Mouse (Mus musculus) heart, embryonic 15.5 days (tissue): ENCODE data around the gene Cers6. TPM values are rescaled to one million over a fixed set of nuclear protein-coding genes. Genes with fewer than 3 reads are reported as not detected.

Source experiments
- ATAC-seq: fragments of 200-750 bp; cut with Nextera tagmentation; replicated peaks from 2 replicates; pipeline ENCODE4 v1.8.0; 2017; ENCODE audit warnings: low read depth, moderate TSS enrichment; ENCODE audit not compliant: insufficient number of reproducible peaks, insufficient read depth, low FRiP score
- H3K27ac ChIP-seq: fragments of 300-500 bp; sonication (generic); 2 replicates; pipeline ENCODE4 v1.5.1; 2015; ENCODE audit warnings: mild to moderate bottlenecking, inconsistent platforms
- H3K27me3 ChIP-seq: fragments of 300-500 bp; sonication (generic); 2 replicates; pipeline ENCODE4 v1.6.1; 2015; ENCODE audit warnings: inconsistent platforms
- H3K36me3 ChIP-seq: fragments of 300-500 bp; sonication (generic); 2 replicates; pipeline ENCODE4 v1.6.1; 2015; ENCODE audit warnings: mild to moderate bottlenecking, inconsistent platforms
- H3K4me1 ChIP-seq: fragments of 300-500 bp; sonication (generic); replicated peaks from 2 replicates; pipeline ENCODE4 v1.6.1; 2015; ENCODE audit warnings: inconsistent platforms
- H3K4me2 ChIP-seq: fragments of 300-500 bp; sonication (generic); 2 replicates; pipeline ENCODE4 v1.6.1; 2015; ENCODE audit warnings: inconsistent platforms, mild to moderate bottlenecking, moderate library complexity
- H3K4me3 ChIP-seq: fragments of 300-500 bp; sonication (generic); 2 replicates; pipeline ENCODE4 v1.5.1; 2015; ENCODE audit warnings: mild to moderate bottlenecking, inconsistent platforms
- H3K9ac ChIP-seq: fragments of 300-500 bp; sonication (generic); 2 replicates; pipeline ENCODE4 v1.6.1; 2015; ENCODE audit warnings: mild to moderate bottlenecking, inconsistent platforms
- H3K9me3 ChIP-seq: fragments of 300-500 bp; sonication (generic); replicated peaks from 2 replicates; pipeline ENCODE4 v1.6.1; 2016; ENCODE audit warnings: inconsistent platforms
- WGBS: fragments of 180-500 bp; shearing (Covaris S2); methylation state at CpG from one replicate; pipeline ENCODE4 v1.1.7; 2015; ENCODE audit warnings: mixed read lengths; 5-methylcytosine and 5-hydroxymethylcytosine counted together
- polyA plus RNA-seq: library from polyadenylated mRNA; unstranded; fragments of >200 nt; fragmentation: Nextera tagmentation; extraction: Ambion mirVana; gene quantifications from 2 replicates; pipeline ENCODE4 v1.2.1, GENCODE M21; 2015

Gene Cers6
- 19.2 and 23.2 TPM in 2 replicates for polyA plus RNA-seq

DNA sequence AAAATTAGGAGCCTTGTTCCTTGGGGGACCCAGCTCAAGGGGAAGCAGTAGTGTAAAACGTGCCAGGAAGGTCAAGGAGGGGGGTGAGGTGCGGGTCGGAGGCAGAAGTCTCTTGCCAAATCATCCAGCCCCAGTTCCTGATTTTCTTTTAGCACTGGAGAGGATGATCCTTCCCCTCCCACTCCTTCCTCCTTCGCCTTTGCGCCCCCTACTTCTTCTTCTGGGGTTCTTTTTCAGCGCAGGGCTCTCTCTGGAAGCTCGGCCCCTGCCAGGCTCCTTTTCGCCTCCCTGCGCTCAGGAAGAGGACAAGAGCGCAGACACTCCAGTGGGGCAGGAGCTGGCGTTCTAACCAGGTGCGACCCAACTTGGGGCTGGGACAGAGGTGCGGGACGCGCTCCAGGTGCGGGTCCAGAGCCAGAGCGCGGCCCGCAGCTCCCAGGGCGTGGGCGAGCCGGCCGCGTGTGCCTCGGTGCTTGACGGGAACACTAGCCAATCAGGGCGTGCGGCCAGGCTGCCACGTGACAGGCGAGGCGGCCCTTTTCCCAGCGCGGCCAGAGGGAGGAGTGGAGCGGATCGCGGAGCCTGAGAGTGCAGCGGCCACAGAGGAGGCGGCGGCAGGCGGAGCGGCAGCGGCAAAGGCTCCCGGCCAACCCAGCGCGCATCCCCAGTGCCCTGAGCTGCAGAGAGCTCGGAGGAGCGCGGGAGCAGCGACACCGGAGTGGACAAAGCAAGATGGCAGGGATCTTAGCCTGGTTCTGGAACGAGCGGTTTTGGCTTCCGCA, at the start of gene Cers6:
Cers6 (plus strand) TSS at position 538 of the 782 bp plus-strand sequence.
- Histone ChIP-seq H3K4me1 (peaks cover 25% of the 10 kb centered on the region), H3K4me2 (peak within 1 kb of the TSS; percentile 93), H3K36me3 (no peaks in the 10 kb centered on the region), H3K9ac (peak within 1 kb of the TSS; percentile 78), H3K27ac (peak within 1 kb of the TSS; percentile 79), H3K9me3 (no peaks in the 10 kb centered on the region), H3K4me3 (peak within 1 kb of the TSS; percentile 82), H3K27me3 (no peaks in the 10 kb centered on the region)
- WGBS, result under 1% methylated on average over 50 of the region's 53 CpGs
- peak; percentile 96 for ATAC-seq

DNA sequence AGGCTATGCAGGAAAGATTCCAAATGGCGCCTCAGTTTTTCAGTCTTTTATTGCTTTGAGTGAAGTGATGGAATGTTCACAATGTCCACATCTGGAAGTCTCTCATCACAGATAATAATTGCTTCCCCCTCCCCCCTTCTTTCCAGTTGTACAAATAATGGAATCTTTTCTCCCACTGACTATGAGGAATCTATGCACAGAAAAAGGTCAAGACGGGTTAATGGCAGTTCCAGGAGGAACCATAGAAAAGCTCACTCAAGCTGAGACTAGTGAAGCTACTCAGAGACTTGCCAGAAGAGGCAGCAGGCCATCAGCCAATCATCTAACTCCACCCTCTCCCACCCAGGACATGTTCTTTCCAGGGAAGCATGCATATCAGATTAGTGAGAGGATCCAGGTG, 46.8 kb upstream of the Cers6 start:
- ATAC-seq, result no peak
- 49% methylated on average over 2 of the region's 2 CpGs for WGBS
- no peaks in the 10 kb centered on the region for H3K27me3 ChIP-seq
- no peaks in the 10 kb centered on the region for H3K36me3 ChIP-seq
- H3K9ac ChIP-seq, result no peak overlapping the region
- no peaks in the 10 kb centered on the region for H3K9me3 ChIP-seq
- no peak overlapping the region for H3K27ac ChIP-seq
- no peaks in the 10 kb centered on the region for H3K4me1 ChIP-seq
- H3K4me2 ChIP-seq, result no peak overlapping the region
- H3K4me3 ChIP-seq, result no peak overlapping the region

DNA sequence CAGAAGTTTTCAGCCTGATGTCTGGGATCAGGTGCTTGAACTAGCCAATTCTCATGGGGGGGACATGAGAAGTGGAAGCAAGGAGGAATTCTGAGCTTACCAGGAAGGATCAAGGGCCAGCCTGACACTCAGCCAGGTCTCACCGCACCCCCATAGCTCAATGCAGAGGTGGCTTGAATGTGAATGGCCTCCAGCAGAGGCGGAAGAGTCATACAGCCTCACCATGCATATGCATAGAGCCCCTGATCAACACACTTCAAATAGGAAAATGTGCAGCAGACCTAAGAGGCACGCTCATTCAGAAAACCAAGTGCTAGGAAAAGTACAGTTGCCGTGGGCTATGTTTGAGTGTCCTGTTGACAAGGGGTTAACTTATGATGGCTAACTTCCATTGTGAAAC, 42.2 kb upstream of the Cers6 start:
- no peaks in the 10 kb centered on the region for H3K36me3 ChIP-seq
- H3K27ac ChIP-seq, result no peak overlapping the region
- peaks cover 3% of the 10 kb centered on the region; the same call in 1 of the 2 replicates for H3K4me1 ChIP-seq
- H3K9ac ChIP-seq, result no peak overlapping the region
- no peak overlapping the region for H3K4me2 ChIP-seq
- H3K27me3 ChIP-seq, result no peaks in the 10 kb centered on the region
- ATAC-seq, result no peak
- H3K4me3 ChIP-seq, result no peak overlapping the region
- 92% methylated on average over 4 of the region's 4 CpGs for WGBS
- no peaks in the 10 kb centered on the region for H3K9me3 ChIP-seq

DNA sequence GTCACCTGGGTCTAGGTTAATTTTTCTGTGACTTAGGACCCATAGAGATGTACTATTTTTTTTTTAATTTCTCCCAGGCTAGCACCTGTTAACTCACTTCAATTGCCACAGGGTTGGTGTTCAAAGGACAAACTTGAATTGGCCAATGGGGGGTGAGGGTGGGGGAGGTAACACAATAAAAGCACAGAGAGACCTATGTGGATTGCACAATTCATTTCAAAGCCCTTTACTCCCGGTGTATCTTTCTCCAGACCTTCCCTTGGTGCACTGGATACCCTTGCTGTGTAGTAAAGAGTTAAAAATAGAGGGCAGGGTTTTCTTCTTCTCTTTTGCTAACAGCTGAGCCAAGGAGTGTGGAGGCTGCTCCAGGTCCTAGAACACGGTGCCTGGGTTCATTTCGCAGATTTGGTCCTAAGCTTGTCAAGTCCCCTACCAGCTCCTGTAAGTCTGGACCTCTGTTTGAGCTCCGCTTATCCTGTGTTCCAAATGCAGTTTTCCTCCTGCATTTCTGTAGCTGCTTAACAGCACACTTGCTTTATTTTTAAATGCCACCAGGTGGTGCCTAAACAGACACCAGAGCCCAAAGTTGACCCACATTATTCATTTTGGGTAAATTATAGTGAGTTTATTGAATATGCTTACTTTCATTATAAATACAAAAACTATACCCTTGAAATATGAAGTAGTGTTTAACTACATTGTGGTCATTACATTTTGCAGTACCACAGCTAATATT, 38.9 kb upstream of the Cers6 start:
- no peaks in the 10 kb centered on the region for H3K36me3 ChIP-seq
- 56% methylated on average over 4 of the region's 4 CpGs for WGBS
- H3K9me3 ChIP-seq, result no peaks in the 10 kb centered on the region
- no peak overlapping the region for H3K4me2 ChIP-seq
- H3K9ac ChIP-seq, result no peak overlapping the region
- no peak for ATAC-seq
- peaks cover 5% of the 10 kb centered on the region; the same call in 1 of the 2 replicates for H3K4me1 ChIP-seq
- H3K27ac ChIP-seq, result no peak overlapping the region
- H3K27me3 ChIP-seq, result no peaks in the 10 kb centered on the region
- no peak overlapping the region for H3K4me3 ChIP-seq

DNA sequence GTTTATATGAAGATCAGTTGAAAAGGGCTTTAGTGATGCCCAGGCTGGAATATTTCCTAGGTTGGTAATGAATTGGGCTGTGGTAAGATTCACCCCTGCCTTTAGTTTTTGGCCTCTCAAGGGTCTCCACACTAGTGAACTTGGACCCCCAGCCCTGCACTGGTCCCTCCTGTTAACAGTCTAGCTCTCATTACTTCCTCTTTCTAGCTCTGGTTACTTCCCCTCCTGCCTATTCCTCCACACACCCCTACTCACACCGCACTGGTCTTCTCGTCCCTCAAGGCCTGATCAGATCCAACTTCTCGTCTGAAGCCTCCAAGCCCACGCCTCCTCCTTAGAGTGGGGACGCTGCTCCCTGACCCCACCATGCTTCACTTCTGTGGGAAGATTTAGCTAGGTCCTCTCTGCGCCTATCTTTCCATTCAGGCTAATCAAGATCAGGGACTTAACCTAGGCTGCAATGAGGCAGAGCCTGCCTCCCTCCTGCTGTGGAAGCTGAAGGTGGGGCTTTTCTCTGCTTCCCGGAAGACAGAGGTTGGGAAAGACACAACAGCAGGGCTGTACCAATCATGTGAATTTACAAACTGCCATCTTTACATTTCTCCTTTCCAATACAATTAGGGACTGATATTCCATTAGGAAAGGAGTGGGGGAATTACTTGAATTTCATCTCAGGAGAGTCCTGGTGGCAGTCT, 35.8 kb upstream of the Cers6 start:
- H3K27ac ChIP-seq, result no peak overlapping the region
- no peak overlapping the region for H3K9ac ChIP-seq
- no peaks in the 10 kb centered on the region for H3K27me3 ChIP-seq
- ATAC-seq, result no peak
- peaks cover 5% of the 10 kb centered on the region; the same call in 1 of the 2 replicates for H3K4me1 ChIP-seq
- no peak overlapping the region for H3K4me2 ChIP-seq
- no peaks in the 10 kb centered on the region for H3K9me3 ChIP-seq
- H3K4me3 ChIP-seq, result no peak overlapping the region
- WGBS, result 56% methylated on average over 7 of the region's 7 CpGs
- no peaks in the 10 kb centered on the region for H3K36me3 ChIP-seq

DNA sequence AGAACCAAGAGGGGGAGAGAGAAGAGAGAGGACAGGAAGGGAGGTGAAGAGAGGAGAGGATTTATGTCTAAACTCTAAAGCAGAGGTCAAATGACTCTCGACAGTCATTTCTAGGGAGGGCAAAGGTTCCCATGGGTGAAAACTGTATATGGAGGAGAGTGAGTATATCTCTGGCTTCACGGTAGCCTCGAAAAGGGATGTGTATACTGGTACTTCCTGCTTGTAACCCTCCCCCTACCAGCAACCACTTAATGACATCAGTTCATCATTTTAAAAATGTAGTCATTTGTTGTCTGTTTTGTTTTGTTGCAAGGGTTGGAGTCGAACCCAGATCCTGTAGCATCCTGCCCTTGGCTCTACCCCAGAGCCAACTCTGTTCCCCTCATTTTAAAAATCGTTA, 17.9 kb upstream of the Cers6 start:
- no peak for ATAC-seq
- 84% methylated on average over 5 of the region's 5 CpGs for whole genome bisulfite sequencing

DNA sequence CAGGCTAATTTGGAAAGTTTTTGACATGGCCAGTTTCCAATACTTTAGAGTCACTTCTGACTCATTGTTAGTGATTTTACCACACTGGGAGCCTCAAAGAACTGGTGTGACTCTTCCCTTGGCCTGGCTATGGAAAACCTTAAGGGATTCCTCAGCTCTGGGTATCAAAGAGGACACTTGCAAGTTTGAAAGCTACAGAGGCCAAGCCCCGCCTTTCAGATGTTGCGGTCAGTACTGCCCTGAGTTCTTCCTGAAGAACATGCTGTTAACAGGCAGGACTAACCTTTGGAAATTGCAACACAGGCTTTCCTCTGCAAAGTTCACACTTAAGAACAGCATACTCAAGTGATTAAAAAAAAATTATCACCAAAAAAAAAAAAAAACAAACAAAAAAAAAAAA, 16.7 kb upstream of the Cers6 start:
- H3K4me1 ChIP-seq, result no peaks in the 10 kb centered on the region
- H3K27ac ChIP-seq, result no peak overlapping the region
- H3K4me2 ChIP-seq, result no peak overlapping the region
- 89% methylated on average over 2 of the region's 2 CpGs for WGBS
- H3K36me3 ChIP-seq, result no peaks in the 10 kb centered on the region
- ATAC-seq, result no peak
- H3K9ac ChIP-seq, result no peak overlapping the region
- no peaks in the 10 kb centered on the region for H3K9me3 ChIP-seq
- no peak overlapping the region for H3K4me3 ChIP-seq
- H3K27me3 ChIP-seq, result no peaks in the 10 kb centered on the region

More for the DNA sequence above, 17.9 kb upstream of the Cers6 start:
- Histone ChIP-seq H3K4me3 (no peak overlapping the region), H3K27me3 (no peaks in the 10 kb centered on the region), H3K36me3 (no peaks in the 10 kb centered on the region), H3K9me3 (no peaks in the 10 kb centered on the region), H3K4me2 (no peak overlapping the region), H3K4me1 (no peaks in the 10 kb centered on the region), H3K27ac (no peak overlapping the region), H3K9ac (no peak overlapping the region)

DNA sequence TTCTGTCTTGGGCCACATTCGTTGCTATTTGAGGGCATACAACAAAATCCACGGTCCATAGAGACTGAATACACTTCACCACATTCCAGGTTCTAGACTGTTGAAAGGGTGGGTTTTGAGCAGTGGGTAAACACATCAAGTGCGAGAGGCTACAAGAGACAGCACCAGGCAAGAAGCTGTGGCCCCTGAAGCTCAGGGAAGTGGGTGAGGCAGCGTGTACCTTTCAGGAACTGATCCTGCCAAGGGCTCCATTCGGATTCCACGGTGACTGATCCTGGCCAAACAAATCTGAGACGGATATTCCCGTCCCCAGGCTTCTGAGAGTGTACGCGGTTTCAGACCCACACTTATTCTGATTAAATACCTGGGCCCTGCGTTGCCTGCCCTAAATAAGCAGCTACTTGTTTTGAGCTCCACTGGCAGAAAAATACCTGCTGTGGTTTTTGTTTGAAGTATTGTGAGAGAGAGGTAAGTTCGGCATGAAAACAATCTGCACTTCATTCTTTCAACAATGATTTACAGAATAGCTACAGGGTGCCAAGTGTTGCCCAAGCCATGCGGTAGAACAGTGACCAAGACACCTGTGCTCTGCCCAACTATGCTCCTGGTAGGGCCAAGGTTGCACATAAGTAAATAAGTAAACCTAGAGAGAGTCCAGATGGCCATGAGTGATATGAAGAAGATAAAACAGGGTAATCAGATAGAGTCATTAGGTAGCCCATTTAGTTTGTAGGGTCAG, 16.1 kb upstream of the Cers6 start:
- ATAC-seq, result no peak
- H3K27ac ChIP-seq, result no peak overlapping the region
- H3K9ac ChIP-seq, result no peak overlapping the region
- H3K27me3 ChIP-seq, result no peaks in the 10 kb centered on the region
- H3K4me3 ChIP-seq, result no peak overlapping the region
- no peak overlapping the region for H3K4me2 ChIP-seq
- no peaks in the 10 kb centered on the region for H3K4me1 ChIP-seq
- H3K36me3 ChIP-seq, result no peaks in the 10 kb centered on the region
- WGBS, result 77% methylated on average over 13 of the region's 13 CpGs
- no peaks in the 10 kb centered on the region for H3K9me3 ChIP-seq

DNA sequence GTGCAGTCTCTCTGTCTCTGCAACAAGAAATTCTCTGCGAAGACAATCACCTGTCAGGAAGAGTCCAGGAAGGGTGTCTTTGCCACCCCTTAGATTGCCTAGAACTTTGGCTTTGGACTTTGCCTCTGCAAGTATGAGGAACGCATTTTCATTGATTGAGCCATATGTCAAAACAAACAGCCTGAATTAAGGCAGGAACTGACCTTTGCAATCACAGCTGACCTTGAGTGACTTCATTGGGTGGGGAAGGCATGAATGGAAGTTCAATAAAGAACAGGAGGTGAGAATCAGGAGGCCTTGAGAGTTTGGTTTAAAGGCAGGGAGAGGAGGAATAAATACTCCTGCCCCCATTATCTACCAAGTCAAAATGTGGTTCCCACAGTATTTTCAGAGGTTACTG, 850 bp upstream of the Cers6 start:
- ATAC-seq, result no peak
- peak overlapping the region; percentile 93 for H3K4me2 ChIP-seq
- 66% methylated on average over 2 of the region's 2 CpGs for WGBS
- H3K4me3 ChIP-seq, result no peak overlapping the region
- H3K9me3 ChIP-seq, result no peaks in the 10 kb centered on the region
- H3K36me3 ChIP-seq, result no peaks in the 10 kb centered on the region
- peaks cover 25% of the 10 kb centered on the region for H3K4me1 ChIP-seq
- H3K9ac ChIP-seq, result 0 out of 2 replicates have a peak overlapping the region, but pooled peaks have one; percentile 72
- no peaks in the 10 kb centered on the region for H3K27me3 ChIP-seq
- H3K27ac ChIP-seq, result no peak overlapping the region

DNA sequence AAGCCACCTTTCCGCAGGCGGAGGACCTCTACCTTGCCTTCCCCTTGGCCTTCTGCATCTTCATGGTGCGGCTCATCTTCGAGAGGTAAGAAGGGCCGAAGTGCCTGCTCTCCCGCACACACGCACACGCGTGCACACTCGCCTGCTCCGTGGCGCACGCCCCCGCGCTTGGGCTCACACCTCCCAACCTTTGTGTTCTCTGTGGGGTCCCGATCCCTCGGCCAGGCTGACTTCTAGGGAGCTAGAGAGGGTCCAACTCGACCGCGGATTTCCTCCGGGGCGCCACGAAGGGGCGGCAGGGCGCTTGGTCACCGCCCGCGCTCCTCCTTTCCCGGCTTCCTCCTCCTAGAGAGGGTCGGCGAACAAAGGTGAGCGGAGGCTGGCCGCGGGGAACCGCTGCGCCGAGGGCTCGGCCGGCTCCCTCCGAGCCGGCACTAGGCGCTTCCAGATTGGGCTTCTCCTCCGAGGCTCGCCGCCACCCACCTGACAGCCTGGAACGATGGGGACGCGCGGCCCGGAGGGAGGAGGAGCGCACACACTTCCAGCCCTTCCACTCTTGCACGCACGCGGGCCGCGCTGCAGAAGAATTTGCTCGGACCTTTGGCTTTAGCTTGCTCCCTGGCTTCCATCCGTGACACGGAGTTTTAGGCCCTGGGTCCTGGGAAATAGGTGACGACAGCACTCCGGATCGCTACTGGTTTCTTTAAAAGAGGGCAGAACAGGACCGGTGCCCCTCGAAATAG, 651 bp downstream of the Cers6 start:
- H3K27me3 ChIP-seq, result no peaks in the 10 kb centered on the region
- H3K9me3 ChIP-seq, result no peaks in the 10 kb centered on the region
- peak overlapping the region; percentile 93 for H3K4me2 ChIP-seq
- peak; percentile 54 for ATAC-seq
- peak overlapping the region; percentile 82 for H3K4me3 ChIP-seq
- peak overlapping the region; percentile 79 for H3K27ac ChIP-seq
- peaks cover 29% of the 10 kb centered on the region for H3K4me1 ChIP-seq
- peak overlapping the region; percentile 78 for H3K9ac ChIP-seq
- under 1% methylated on average over 64 of the region's 64 CpGs for whole genome bisulfite sequencing
- H3K36me3 ChIP-seq, result no peaks in the 10 kb centered on the region
